8 mouse cellular contexts compared by ENCODE assay signal in the genomic region with DNA sequence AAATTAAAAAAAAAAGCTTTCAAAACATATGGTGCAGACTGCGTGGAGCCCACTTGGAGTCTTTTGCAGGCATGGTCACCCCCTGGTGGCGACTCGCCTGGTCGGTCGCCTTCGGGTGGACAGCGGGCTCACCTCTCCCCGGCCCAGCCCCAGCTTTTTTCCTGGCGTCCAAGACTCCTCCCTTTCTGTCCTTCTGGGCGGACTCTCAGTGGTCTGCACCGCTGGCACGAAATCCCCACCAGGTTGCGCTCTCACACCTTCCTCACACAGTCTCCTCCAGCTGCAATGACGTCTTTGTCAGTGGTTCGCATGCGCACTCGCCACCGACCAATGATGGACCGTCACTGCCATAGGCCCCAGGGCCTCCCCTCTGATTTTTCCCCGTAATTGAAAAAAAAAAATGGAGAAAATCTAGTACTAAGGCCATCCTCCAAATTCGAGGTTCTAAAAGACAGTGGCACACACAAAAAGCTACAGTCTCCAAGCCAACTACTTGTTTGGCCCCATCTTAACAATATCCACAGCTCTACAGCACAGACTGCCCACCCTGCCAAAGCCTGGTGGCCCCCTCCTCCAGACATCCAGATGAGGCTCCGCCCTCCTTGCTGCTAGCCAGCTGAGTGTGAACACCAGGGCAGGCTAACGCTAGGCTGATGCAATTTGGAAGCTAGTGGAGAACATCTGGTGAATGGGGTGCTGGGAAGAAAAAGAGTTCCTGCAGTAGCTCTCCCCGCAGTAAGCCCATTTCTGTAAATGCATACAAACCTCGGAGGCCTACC.
DNase-seq lines count a peak whose midpoint lies in the region; ATAC-seq and TF ChIP-seq lines count a peak whose summit lies in the region.

No protein-coding gene starts in this region.

- H3K4me3 ChIP-seq in ES-E14 (ENCODE audit: insufficient read depth in 1 of 2, low read depth in 1 of 2, low read length in 2 of 2, poor library complexity in 1 of 2, severe bottlenecking in 1 of 2): peak overlapping the region; percentile 20 to 68; a peak in 2 of 4 replicates
- peak overlapping the region; percentile 44 for H3K4me3 ChIP-seq in cerebellum, adult 2 months (replicated peaks; ENCODE audit: insufficient read depth, low read depth, low read length)
- H3K4me3 ChIP-seq in layer of hippocampus, adult 2 months: peak overlapping the region; percentile 47
- peak overlapping the region; percentile 41 for H3K4me3 ChIP-seq in lung, adult 2 months (replicated peaks; ENCODE audit: extremely low read depth, low read depth, low read length)

- no peaks in the 10 kb centered on the region; a peak in 1 of 4 replicates for H3K4me1 ChIP-seq in ES-E14 (ENCODE audit: control insufficient read depth in 2 of 2, insufficient read depth in 2 of 2, low read length in 2 of 2, poor library complexity in 1 of 2)
- H3K4me1 ChIP-seq in cerebellum, adult 2 months (ENCODE audit: control insufficient read depth, insufficient read depth, low read length): no peaks in the 10 kb centered on the region
- H3K4me1 ChIP-seq in lung, adult 2 months (ENCODE audit: control insufficient read depth, insufficient read depth, low read length): 0 out of 2 replicates have a peak, but pooled peaks cover 4% of the 10 kb centered on the region

- ATAC-seq in frontal cortex, adult (ENCODE audit: low TSS enrichment): peak; percentile 89

- H3K9ac ChIP-seq in ES-E14 (ENCODE audit: insufficient read depth, low read depth, low read length, poor library complexity, severe bottlenecking): peak overlapping the region; percentile 70

- WGBS in cerebellum, adult 2 months: 22% methylated on average over 24 of the region's 25 CpGs
- 26% methylated on average over 25 of the region's 25 CpGs for WGBS in lung, adult 2 months

- TF ChIP-seq CTCF in cerebellum, adult 2 months (IDR thresholded peaks at IDR 0.05; ENCODE audit: borderline replicate concordance, insufficient read depth, low read depth, low read length): no peak
- peak; percentile 73 for TF ChIP-seq CTCF in layer of hippocampus, adult 2 months (conservative IDR thresholded peaks at IDR 0.05)
- TF ChIP-seq CTCF in lung, adult 2 months (IDR thresholded peaks at IDR 0.05; ENCODE audit: insufficient read depth, low read length): peak; percentile 34; the same call in 1 of the 2 replicates

- H3K9me3 ChIP-seq in ES-E14 (ENCODE audit: control insufficient read depth, insufficient read depth, low read depth, low read length): no peaks in the 10 kb centered on the region

- H3K36me3 ChIP-seq in ES-E14 (ENCODE audit: control insufficient read depth, insufficient read depth, low read length, poor library complexity, severe bottlenecking): no peaks in the 10 kb centered on the region

- peak; percentile 71 for DNase-seq in ES-E14 (ENCODE audit: low read depth, low spot score)
- peak; percentile 17 to 18 for DNase-seq in cerebellum, adult 2 months
- peak; percentile 89 for DNase-seq in heart, postnatal 4 days
- peak; percentile 20 to 24 for DNase-seq in layer of hippocampus, adult 2 months (ENCODE audit: low spot score in 2 of 2)
- peak; percentile 50 for DNase-seq in lung, adult 2 months
- peak; percentile 71 for DNase-seq in ovary, adult 18-20 months (ENCODE audit: low spot score)
- DNase-seq in thymus, postnatal 10 days (ENCODE audit: low spot score in 2 of 2): peak; percentile 9 to 39

- peak overlapping the region; percentile 66 for H3K27ac ChIP-seq in ES-E14 (ENCODE audit: insufficient read depth, low read depth, low read length, poor library complexity, severe bottlenecking)
- no peak overlapping the region for H3K27ac ChIP-seq in cerebellum, adult 2 months (ENCODE audit: insufficient read depth, low read length)
- H3K27ac ChIP-seq in layer of hippocampus, adult 2 months: peak overlapping the region; percentile 51; the same call in 1 of the 2 replicates

- no peak for TF ChIP-seq POLR2A in cerebellum, adult 2 months (IDR thresholded peaks at IDR 0.05; ENCODE audit: borderline replicate concordance, insufficient read depth, low read length)
- TF ChIP-seq POLR2A in lung, adult 2 months (IDR thresholded peaks at IDR 0.05; ENCODE audit: borderline replicate concordance, extremely low read depth, low read depth, low read length): no peak

- in situ Hi-C loops in ES-E14 (cut with MboI; ENCODE audit: low sequenced_read_pairs in 2 of 2, unreplicated experiment in 2 of 2): loop anchor here (25.0 kb wide), 1 partner anchor 444 kb away; no protein-coding TSS in a partner anchor

- no peaks in the 10 kb centered on the region for H3K27me3 ChIP-seq in cerebellum, adult 2 months (ENCODE audit: control insufficient read depth, insufficient read depth, low read length)

TF ChIP-seq in ES-E14, 5 proteins besides CTCF, POLR2A, EP300 and RAD21:
- TF ChIP-seq ZNF384 (IDR thresholded peaks at IDR 0.05; ENCODE audit: low read depth, low read length) (peak; percentile 69; the same call in 1 of the 2 replicates), CHD2 (IDR thresholded peaks at IDR 0.05; ENCODE audit: low read depth, low read length) (no peak)

Comparison
In these comparisons a context has a peak if more than half of its experiments do, and no peak if none do; other contexts are left out.
1. DNase-seq: peak in every context shown above with its lines; median percentile 89 in heart, postnatal 4 days; 71 in ES-E14; 71 in ovary, adult 18-20 months; 50 in lung, adult 2 months; 24 in thymus, postnatal 10 days; 22 in layer of hippocampus, adult 2 months; 18 in cerebellum, adult 2 months.